Mouse (Mus musculus): ENCODE measurements around the gene Agrp. TPM values are rescaled to one million over a fixed set of nuclear protein-coding genes. Genes with fewer than 3 reads are reported as not detected.

The Agrp gene
- polyA plus RNA-seq, 1 experiment from 2014 or later = 0.56 TPM

GRCm38 (mm10) chr8:105554087-105554486 is 83.1 kb downstream of the Agrp start:
- no peaks in the 10 kb centered on the region for H3K4me1 ChIP-seq (ENCODE audit: control insufficient read depth, insufficient read depth, low read length)
- peak; percentile 93 for DNase-seq (ENCODE audit: low spot score, missing footprints)
- no peak overlapping the region for H3K9ac ChIP-seq (ENCODE audit: low read length)
- no peaks in the 10 kb centered on the region for H3K27me3 ChIP-seq (ENCODE audit: control insufficient read depth, insufficient read depth, low read length)
- H3K9me3 ChIP-seq (ENCODE audit: control insufficient read depth, low read length) = no peaks in the 10 kb centered on the region
- H3K4me2 ChIP-seq = no peak overlapping the region
- no peak overlapping the region for H3K27ac ChIP-seq (ENCODE audit: low read depth, low read length)
- ATAC-seq (ENCODE audit: low FRiP score) = peak; percentile 52; the same call in 1 of the 2 replicates
- no peak overlapping the region for H3K4me3 ChIP-seq (ENCODE audit: low read depth, low read length)
- H3K36me3 ChIP-seq (ENCODE audit: control insufficient read depth, insufficient read depth, low read length) = no peaks in the 10 kb centered on the region

- H3K9ac ChIP-seq (ENCODE audit: low read length) = no peak overlapping the region
- 76% methylated on average over 1 of the region's 1 CpGs for WGBS
- ATAC-seq (ENCODE audit: low FRiP score) = no peak
Observed at GRCm38 (mm10) chr8:105552824-105553223, 84.4 kb downstream of the Agrp start.

DNA sequence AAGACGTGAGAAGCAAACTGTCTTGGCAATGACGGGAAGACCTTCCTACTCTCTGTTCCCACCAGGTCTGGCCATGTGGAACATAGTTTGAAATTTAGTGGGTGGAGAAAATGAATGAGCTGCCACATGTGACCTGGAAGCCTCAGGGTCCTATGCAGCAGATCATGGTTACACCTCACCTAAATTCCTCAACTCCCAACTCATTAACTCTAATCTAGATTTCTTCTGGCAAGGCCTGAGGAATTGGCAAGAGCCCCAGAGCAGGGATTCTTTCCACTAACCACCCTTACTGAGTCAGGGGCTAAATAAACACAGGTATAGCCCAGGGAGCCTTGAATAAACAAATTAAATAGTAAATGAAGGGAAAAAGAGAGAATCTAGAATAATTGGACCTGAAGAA is 85.2 kb downstream of the Agrp start:
- H3K36me3 ChIP-seq (ENCODE audit: control insufficient read depth, insufficient read depth, low read length) = no peaks in the 10 kb centered on the region
- H3K9ac ChIP-seq (ENCODE audit: low read length) = no peak overlapping the region
- no peak overlapping the region for H3K4me2 ChIP-seq
- no peaks in the 10 kb centered on the region for H3K27me3 ChIP-seq (ENCODE audit: control insufficient read depth, insufficient read depth, low read length)
- no peak overlapping the region for H3K4me3 ChIP-seq (ENCODE audit: low read depth, low read length)
- 90% methylated on average over 2 of the region's 2 CpGs for WGBS
- no peaks in the 10 kb centered on the region for H3K9me3 ChIP-seq (ENCODE audit: control insufficient read depth, low read length)
- DNase-seq (ENCODE audit: low spot score, missing footprints) (no peak), ATAC-seq (ENCODE audit: low FRiP score) (no peak)
- no peaks in the 10 kb centered on the region for H3K4me1 ChIP-seq (ENCODE audit: control insufficient read depth, insufficient read depth, low read length)
- no peak overlapping the region for H3K27ac ChIP-seq (ENCODE audit: low read depth, low read length)

More at GRCm38 (mm10) chr8:105552824-105553223, 84.4 kb downstream of the Agrp start:
- H3K27ac ChIP-seq (ENCODE audit: low read depth, low read length) = no peak overlapping the region
- DNase-seq (ENCODE audit: low spot score, missing footprints) = no peak
- no peak overlapping the region for H3K4me3 ChIP-seq (ENCODE audit: low read depth, low read length)
- H3K36me3 ChIP-seq (ENCODE audit: control insufficient read depth, insufficient read depth, low read length) = no peaks in the 10 kb centered on the region
- H3K4me1 ChIP-seq (ENCODE audit: control insufficient read depth, insufficient read depth, low read length) = no peaks in the 10 kb centered on the region
- H3K4me2 ChIP-seq = no peak overlapping the region
- H3K27me3 ChIP-seq (ENCODE audit: control insufficient read depth, insufficient read depth, low read length) = no peaks in the 10 kb centered on the region
- no peaks in the 10 kb centered on the region for H3K9me3 ChIP-seq (ENCODE audit: control insufficient read depth, low read length)

- Histone ChIP-seq H3K9me3 (ENCODE audit: control insufficient read depth, low read length) (no peaks in the 10 kb centered on the region), H3K4me3 (ENCODE audit: low read depth, low read length) (no peak overlapping the region), H3K27me3 (ENCODE audit: control insufficient read depth, insufficient read depth, low read length) (no peaks in the 10 kb centered on the region), H3K4me2 (no peak overlapping the region), H3K27ac (ENCODE audit: low read depth, low read length) (no peak overlapping the region), H3K4me1 (ENCODE audit: control insufficient read depth, insufficient read depth, low read length) (no peaks in the 10 kb centered on the region), H3K36me3 (ENCODE audit: control insufficient read depth, insufficient read depth, low read length) (no peaks in the 10 kb centered on the region), H3K9ac (ENCODE audit: low read length) (no peak overlapping the region)
- WGBS = 78% methylated on average over 2 of the region's 2 CpGs
- ATAC-seq (ENCODE audit: low FRiP score) (no peak), DNase-seq (ENCODE audit: low spot score, missing footprints) (no peak)
Observed at GRCm38 (mm10) chr8:105550083-105550482, 87.1 kb downstream of the Agrp start.

DNA sequence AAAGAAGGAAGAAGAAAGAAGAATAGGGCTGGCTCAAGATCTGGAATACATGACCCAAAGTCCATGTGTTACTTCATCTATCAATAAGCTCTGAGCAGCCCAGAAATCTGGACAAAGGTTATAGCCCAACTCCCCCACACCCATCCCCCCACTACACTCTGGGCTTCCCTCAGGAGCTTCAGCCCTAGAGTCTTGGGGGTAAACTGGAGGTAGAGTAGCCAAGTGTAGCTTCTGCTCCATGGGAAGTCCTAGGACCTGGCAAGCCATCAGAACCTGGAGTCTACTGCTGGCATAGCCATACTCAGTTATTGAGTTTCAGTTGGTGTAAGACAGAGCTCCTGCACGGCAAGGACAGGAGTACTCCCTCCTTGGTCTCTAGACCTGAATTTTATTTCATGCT is 87.7 kb downstream of the Agrp start:
- Histone ChIP-seq H3K9me3 (ENCODE audit: control insufficient read depth, low read length) (no peaks in the 10 kb centered on the region), H3K9ac (ENCODE audit: low read length) (no peak overlapping the region), H3K4me3 (ENCODE audit: low read depth, low read length) (no peak overlapping the region), H3K27me3 (ENCODE audit: control insufficient read depth, insufficient read depth, low read length) (no peaks in the 10 kb centered on the region), H3K27ac (ENCODE audit: low read depth, low read length) (no peak overlapping the region), H3K4me2 (no peak overlapping the region), H3K36me3 (ENCODE audit: control insufficient read depth, insufficient read depth, low read length) (no peaks in the 10 kb centered on the region), H3K4me1 (ENCODE audit: control insufficient read depth, insufficient read depth, low read length) (no peaks in the 10 kb centered on the region)
- DNase-seq (ENCODE audit: low spot score, missing footprints) (no peak), ATAC-seq (ENCODE audit: low FRiP score) (no peak)
- WGBS = 96% methylated on average over 1 of the region's 1 CpGs

DNA sequence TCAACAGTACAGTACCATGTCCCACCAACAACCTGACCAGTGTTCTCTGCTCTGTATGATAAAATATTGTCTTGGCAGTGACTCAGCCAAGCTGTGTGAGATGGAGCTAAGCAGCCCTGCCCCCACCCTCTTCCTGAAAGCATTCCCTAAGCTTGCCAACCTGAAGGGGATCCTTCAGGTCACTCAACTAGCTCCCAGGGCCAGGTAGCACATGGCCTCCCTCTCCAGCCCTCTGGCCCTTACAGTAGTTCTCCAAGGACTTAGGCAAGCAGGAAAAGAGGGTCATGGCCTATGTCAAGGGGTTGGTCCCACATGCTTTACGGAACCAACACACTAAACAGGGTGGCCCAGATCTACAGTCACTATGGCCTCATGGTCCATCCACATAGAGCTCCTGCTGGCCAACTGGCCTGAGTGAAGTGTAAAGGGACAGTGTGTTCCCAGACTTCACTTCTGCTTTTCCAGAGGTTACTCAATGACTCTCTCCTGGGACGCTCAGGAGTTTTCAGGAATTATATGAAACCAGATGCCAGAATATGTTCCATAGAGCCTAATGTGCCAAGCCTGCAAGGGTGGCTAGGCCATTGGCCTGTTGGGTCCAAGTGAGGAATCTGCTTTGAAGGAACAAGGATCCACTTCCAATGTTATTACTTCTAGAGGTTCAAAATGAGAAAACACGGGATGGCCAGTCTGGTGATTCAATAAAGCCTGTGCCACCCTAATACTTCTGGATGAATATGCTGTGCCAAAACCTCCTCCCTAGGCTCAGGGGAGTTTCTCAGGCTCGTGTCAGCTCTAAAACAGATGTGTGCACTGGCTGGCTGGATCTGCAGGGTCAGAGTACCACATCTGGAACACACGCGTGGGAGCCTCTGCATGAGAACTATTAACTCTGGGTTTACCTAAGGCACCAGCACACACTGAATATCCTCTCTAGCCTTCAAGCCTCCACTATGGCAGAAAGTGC is 90.5 kb downstream of the Agrp start:
- no peak overlapping the region for H3K27ac ChIP-seq (ENCODE audit: low read depth, low read length)
- ATAC-seq (ENCODE audit: low FRiP score) = no peak
- 92% methylated on average over 6 of the region's 6 CpGs for WGBS
- H3K27me3 ChIP-seq (ENCODE audit: control insufficient read depth, insufficient read depth, low read length) = no peaks in the 10 kb centered on the region
- H3K4me2 ChIP-seq = no peak overlapping the region
- no peaks in the 10 kb centered on the region for H3K4me1 ChIP-seq (ENCODE audit: control insufficient read depth, insufficient read depth, low read length)
- H3K36me3 ChIP-seq (ENCODE audit: control insufficient read depth, insufficient read depth, low read length) = no peaks in the 10 kb centered on the region
- DNase-seq (ENCODE audit: low spot score, missing footprints) = no peak
- no peaks in the 10 kb centered on the region for H3K9me3 ChIP-seq (ENCODE audit: control insufficient read depth, low read length)
- no peak overlapping the region for H3K9ac ChIP-seq (ENCODE audit: low read length)
- H3K4me3 ChIP-seq (ENCODE audit: low read depth, low read length) = no peak overlapping the region

- H3K36me3 ChIP-seq (ENCODE audit: control insufficient read depth, insufficient read depth, low read length) = no peaks in the 10 kb centered on the region
- ATAC-seq (ENCODE audit: low FRiP score) (no peak), DNase-seq (ENCODE audit: low spot score, missing footprints) (no peak)
- H3K9ac ChIP-seq (ENCODE audit: low read length) = no peak overlapping the region
- H3K9me3 ChIP-seq (ENCODE audit: control insufficient read depth, low read length) = no peaks in the 10 kb centered on the region
- 88% methylated on average over 3 of the region's 3 CpGs for WGBS
- no peak overlapping the region for H3K27ac ChIP-seq (ENCODE audit: low read depth, low read length)
- no peak overlapping the region for H3K4me3 ChIP-seq (ENCODE audit: low read depth, low read length)
- H3K4me1 ChIP-seq (ENCODE audit: control insufficient read depth, insufficient read depth, low read length) = no peaks in the 10 kb centered on the region
- no peak overlapping the region for H3K4me2 ChIP-seq
- no peaks in the 10 kb centered on the region for H3K27me3 ChIP-seq (ENCODE audit: control insufficient read depth, insufficient read depth, low read length)
Observed at GRCm38 (mm10) chr8:105545249-105545648, 91.9 kb downstream of the Agrp start.

DNA sequence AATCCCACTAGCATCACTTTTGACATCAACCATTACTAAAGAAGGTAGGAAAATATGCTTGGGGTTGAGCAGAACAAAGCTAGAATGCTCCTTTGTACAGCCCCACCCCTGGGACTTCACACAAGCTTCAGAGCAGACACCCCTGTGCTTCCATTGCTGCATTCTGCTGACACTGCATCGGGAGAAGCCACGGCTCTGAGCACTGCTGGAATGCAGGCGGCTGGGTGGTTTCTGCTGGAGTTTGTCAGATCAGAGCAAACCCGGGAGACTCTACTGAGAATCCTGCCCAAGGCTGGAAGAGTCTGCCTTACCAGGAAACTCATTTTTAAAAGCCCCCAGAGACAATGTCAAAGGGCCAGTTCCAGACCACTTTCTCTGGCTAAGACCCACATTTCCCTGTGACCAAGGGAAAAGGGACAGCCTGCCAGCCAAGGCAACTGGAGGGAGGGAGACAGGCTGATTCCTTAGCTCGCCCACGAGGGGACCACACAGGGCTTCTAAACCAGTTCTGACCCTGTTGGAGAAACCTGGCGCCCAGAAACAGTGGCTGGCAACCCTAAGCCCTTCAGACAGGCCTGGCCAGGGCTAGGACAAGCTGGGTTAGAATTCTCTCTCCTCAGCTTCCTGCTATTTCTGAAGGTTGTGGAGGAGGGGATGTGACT is 92.5 kb downstream of the Agrp start:
- Histone ChIP-seq H3K27me3 (ENCODE audit: control insufficient read depth, insufficient read depth, low read length) (no peaks in the 10 kb centered on the region), H3K4me1 (ENCODE audit: control insufficient read depth, insufficient read depth, low read length) (no peaks in the 10 kb centered on the region), H3K9me3 (ENCODE audit: control insufficient read depth, low read length) (no peaks in the 10 kb centered on the region), H3K4me3 (ENCODE audit: low read depth, low read length) (no peak overlapping the region), H3K36me3 (ENCODE audit: control insufficient read depth, insufficient read depth, low read length) (no peaks in the 10 kb centered on the region), H3K27ac (ENCODE audit: low read depth, low read length) (no peak overlapping the region), H3K4me2 (no peak overlapping the region), H3K9ac (ENCODE audit: low read length) (no peak overlapping the region)
- WGBS = 66% methylated on average over 7 of the region's 7 CpGs
- DNase-seq (ENCODE audit: low spot score, missing footprints) (no peak), ATAC-seq (ENCODE audit: low FRiP score) (no peak)

- Histone ChIP-seq H3K4me1 (ENCODE audit: control insufficient read depth, insufficient read depth, low read length) (no peaks in the 10 kb centered on the region), H3K9ac (ENCODE audit: low read length) (no peak overlapping the region), H3K27ac (ENCODE audit: low read depth, low read length) (no peak overlapping the region), H3K4me3 (ENCODE audit: low read depth, low read length) (no peak overlapping the region), H3K4me2 (no peak overlapping the region), H3K36me3 (ENCODE audit: control insufficient read depth, insufficient read depth, low read length) (peaks cover 4% of the 10 kb centered on the region; the same call in 1 of the 2 replicates), H3K9me3 (ENCODE audit: control insufficient read depth, low read length) (no peaks in the 10 kb centered on the region), H3K27me3 (ENCODE audit: control insufficient read depth, insufficient read depth, low read length) (no peaks in the 10 kb centered on the region)
- 69% methylated on average over 1 of the region's 1 CpGs for WGBS
- DNase-seq (ENCODE audit: low spot score, missing footprints) (no peak), ATAC-seq (ENCODE audit: low FRiP score) (no peak)
Observed at GRCm38 (mm10) chr8:105543703-105544102, 93.5 kb downstream of the Agrp start.
